Mouse (Mus musculus) adrenal gland, postnatal 10 days (tissue): ENCODE measurements around the gene Smok2a. TPM values are rescaled to one million over a fixed set of nuclear protein-coding genes. Genes with fewer than 3 reads are reported as not detected.
"Not testable (repeated sequence)": the region's sequence is repeated elsewhere in the genome, so short reads cannot be mapped to it uniquely, and the experiment has no call there.

Source experiments
- DNase-seq: peaks from one replicate; pipeline ENCODE4 v3.0.0; 2021; ENCODE audit warnings: mixed read lengths
- long read RNA-seq, 2 experiments: library from polyadenylated mRNA; stranded (forward); transcript quantifications; one replicate each; pipeline ENCODE4 v2.0.0; 2021
- total RNA-seq, 2 experiments: library from RNA; stranded (reverse); gene quantifications; 2 replicates each; pipeline ENCODE4 v1.2.3; 2021

Smok2a gene
- not detected for total RNA-seq
- long read RNA-seq, experiment 1 = 0 reads
- long read RNA-seq, experiment 2 = 0 reads

GRCm38 (mm10) chr17:13220888-13221287, at the start of gene Smok2a:
Gene Smok2a, plus strand, starts transcription at chr17:13221188.
- DNase-seq = no peak

GRCm38 (mm10) chr17:13173578-13173977, 47.4 kb upstream of the Smok2a start:
- not testable (repeated sequence) for DNase-seq

GRCm38 (mm10) chr17:13174029-13174428, 47.0 kb upstream of the Smok2a start:
- peak; percentile 14 for DNase-seq

- DNase-seq = not testable (repeated sequence)
Observed at GRCm38 (mm10) chr17:13175609-13176008, 45.4 kb upstream of the Smok2a start.

GRCm38 (mm10) chr17:13177796-13178195, 43.2 kb upstream of the Smok2a start:
- not testable (repeated sequence) for DNase-seq

- not testable (repeated sequence) for DNase-seq
Observed at GRCm38 (mm10) chr17:13179021-13179420, 42.0 kb upstream of the Smok2a start.

- DNase-seq = not testable (repeated sequence)
Observed at GRCm38 (mm10) chr17:13180491-13180890, 40.5 kb upstream of the Smok2a start.

GRCm38 (mm10) chr17:13182712-13183111, 38.3 kb upstream of the Smok2a start:
- DNase-seq = not testable (repeated sequence)

GRCm38 (mm10) chr17:13184514-13184913, 36.5 kb upstream of the Smok2a start:
- not testable (repeated sequence) for DNase-seq

GRCm38 (mm10) chr17:13186541-13186940, 34.4 kb upstream of the Smok2a start:
- DNase-seq = not testable (repeated sequence)

- not testable (repeated sequence) for DNase-seq
Observed at GRCm38 (mm10) chr17:13187621-13188020, 33.4 kb upstream of the Smok2a start.

GRCm38 (mm10) chr17:13188846-13189245, 32.1 kb upstream of the Smok2a start:
- DNase-seq = not testable (repeated sequence)

GRCm38 (mm10) chr17:13190836-13191583, 30.0 kb upstream of the Smok2a start:
- DNase-seq = not testable (repeated sequence)

- peak; percentile 28 for DNase-seq
Observed at GRCm38 (mm10) chr17:13196486-13196885, 24.5 kb upstream of the Smok2a start.

GRCm38 (mm10) chr17:13198812-13199211, 22.2 kb upstream of the Smok2a start:
- DNase-seq = not testable (repeated sequence)

- peak; percentile 40 for DNase-seq
Observed at GRCm38 (mm10) chr17:13199880-13200409, 21.0 kb upstream of the Smok2a start.

GRCm38 (mm10) chr17:13201551-13201950, 19.4 kb upstream of the Smok2a start:
- not testable (repeated sequence) for DNase-seq

- DNase-seq = not testable (repeated sequence)
Observed at GRCm38 (mm10) chr17:13202453-13203107, 18.4 kb upstream of the Smok2a start.

- not testable (repeated sequence) for DNase-seq
Observed at GRCm38 (mm10) chr17:13205247-13205646, 15.7 kb upstream of the Smok2a start.

GRCm38 (mm10) chr17:13206491-13206890, 14.5 kb upstream of the Smok2a start:
- DNase-seq = no peak

- not testable (repeated sequence) for DNase-seq
Observed at GRCm38 (mm10) chr17:13208460-13208859, 12.5 kb upstream of the Smok2a start.

- no peak for DNase-seq
Observed at GRCm38 (mm10) chr17:13212136-13212850, 8.7 kb upstream of the Smok2a start.
